Mouse (Mus musculus) heart, postnatal 0 days (tissue): ENCODE data around the gene Tmem44.

Experiments
- CTCF ChIP-seq: IDR thresholded peaks from 2 replicates; pipeline ENCODE4 v1.5.1; 2016; ENCODE audit warnings: antibody characterized with exemption, control low read depth, low read depth
- EP300 ChIP-seq: IDR thresholded peaks from 2 replicates; pipeline ENCODE4 v1.6.1; 2016; ENCODE audit warnings: antibody characterized with exemption, low read depth

GRCm38 (mm10) chr16:30550748-30551192, at the start of gene Tmem44:
- TF ChIP-seq CTCF (no peak), EP300 (no peak)
